Mouse (Mus musculus) liver, embryonic 11.5 days (tissue): ENCODE measurements at regions not wholly inside any gene's neighbourhood (a gene's known extent, or its start where the extent isn't known, plus 50 kb on each side); places are given as distances from the start of the nearest gene placed in this dataset.
A peak's percentile ranks its signal among the peaks of the same experiment; 100 is the strongest.

ENCODE experiments used
- ATAC-seq: fragments of 200-750 bp; cut with Nextera tagmentation; replicated peaks from 2 replicates; pipeline ENCODE4 v1.8.0; 2017; ENCODE audit warnings: moderate number of reproducible peaks, mild to moderate bottlenecking, moderate TSS enrichment, moderate library complexity; ENCODE audit not compliant: low FRiP score
- DNase-seq: peaks from one replicate; pipeline ENCODE4 v3.0.0-alpha.2; 2017; ENCODE audit warnings: low spot score
- H3K27ac ChIP-seq: fragments of 300-500 bp; sonication (generic); 2 replicates; pipeline ENCODE4 v1.5.1; 2014; ENCODE audit warnings: mild to moderate bottlenecking, low read depth, low read length, control low read depth
- H3K27me3 ChIP-seq: fragments of 300-500 bp; sonication (generic); replicated peaks from 2 replicates; pipeline ENCODE4 v1.6.1; 2014; ENCODE audit warnings: low read length, mixed read lengths; ENCODE audit not compliant: control insufficient read depth, insufficient read depth
- H3K36me3 ChIP-seq: fragments of 300-500 bp; sonication (generic); 2 replicates; pipeline ENCODE4 v1.6.1; 2014; ENCODE audit warnings: mild to moderate bottlenecking, low read length, moderate library complexity, mixed read lengths; ENCODE audit not compliant: control insufficient read depth, insufficient read depth
- H3K4me1 ChIP-seq: fragments of 300-500 bp; sonication (generic); replicated peaks from 2 replicates; pipeline ENCODE4 v1.6.1; 2014; ENCODE audit warnings: low read length, mixed read lengths; ENCODE audit not compliant: control insufficient read depth, insufficient read depth
- H3K4me2 ChIP-seq: fragments of 300-500 bp; sonication (generic); 2 replicates; pipeline ENCODE4 v1.6.1; 2014; ENCODE audit warnings: mild to moderate bottlenecking, control low read depth, moderate library complexity
- H3K4me3 ChIP-seq: fragments of 300-500 bp; sonication (generic); 2 replicates; pipeline ENCODE4 v1.5.1; 2014; ENCODE audit warnings: low read depth, low read length, control low read depth
- H3K9ac ChIP-seq: fragments of 300-500 bp; sonication (generic); 2 replicates; pipeline ENCODE4 v1.6.1; 2014; ENCODE audit warnings: low read depth, low read length, control low read depth
- H3K9me3 ChIP-seq: fragments of 300-500 bp; sonication (generic); 2 replicates; pipeline ENCODE4 v1.6.1; 2016; ENCODE audit warnings: low read length, inconsistent platforms, mixed read lengths; ENCODE audit not compliant: control insufficient read depth
- WGBS: fragments of 180-500 bp; shearing (Covaris S2); extraction: QIAGEN DNeasy Blood & Tissue Kit; methylation state at CpG from one replicate; pipeline ENCODE4 v1.1.7; 2014; 5-methylcytosine and 5-hydroxymethylcytosine counted together

- ATAC-seq = no peak
- Histone ChIP-seq H3K36me3 (no peaks in the 10 kb centered on the region), H3K4me1 (peaks cover 48% of the 10 kb centered on the region), H3K9ac (no peak overlapping the region), H3K27me3 (no peaks in the 10 kb centered on the region), H3K9me3 (no peaks in the 10 kb centered on the region), H3K4me3 (no peak overlapping the region), H3K27ac (peak overlapping the region; percentile 19), H3K4me2 (peak overlapping the region; percentile 1; the same call in 1 of the 2 replicates)
- 48% methylated on average over 1 of the region's 1 CpGs for WGBS
- no peak for DNase-seq
These were observed 83.8 kb upstream of the Bmp2k start for GRCm38 (mm10) chr5:96913711-96914110.

- no peak overlapping the region for H3K27ac ChIP-seq
- peaks cover 53% of the 10 kb centered on the region for H3K4me1 ChIP-seq
- H3K27me3 ChIP-seq = no peaks in the 10 kb centered on the region
- 56% methylated on average over 4 of the region's 4 CpGs for WGBS
- no peak overlapping the region for H3K4me3 ChIP-seq
- H3K4me2 ChIP-seq = no peak overlapping the region
- ATAC-seq (no peak), DNase-seq (no peak)
- no peak overlapping the region for H3K9ac ChIP-seq
- no peaks in the 10 kb centered on the region for H3K36me3 ChIP-seq
- no peaks in the 10 kb centered on the region for H3K9me3 ChIP-seq
These were observed 82.6 kb upstream of the Bmp2k start for GRCm38 (mm10) chr5:96914696-96915404.

- H3K9ac ChIP-seq = no peak overlapping the region
- H3K4me2 ChIP-seq = no peak overlapping the region
- H3K4me1 ChIP-seq = peaks cover 66% of the 10 kb centered on the region
- H3K4me3 ChIP-seq = no peak overlapping the region
- H3K9me3 ChIP-seq = no peaks in the 10 kb centered on the region
- DNase-seq = peak; percentile 20
- 72% methylated on average over 6 of the region's 6 CpGs for WGBS
- no peaks in the 10 kb centered on the region for H3K36me3 ChIP-seq
- peak overlapping the region; percentile 34 for H3K27ac ChIP-seq
- H3K27me3 ChIP-seq = no peaks in the 10 kb centered on the region
- ATAC-seq = no peak
These were observed 80.6 kb upstream of the Bmp2k start for GRCm38 (mm10) chr5:96916897-96917296.

- 62% methylated on average over 10 of the region's 10 CpGs for WGBS
- 0 out of 2 replicates have a peak overlapping the region, but pooled peaks have one; percentile 22 for H3K9ac ChIP-seq
- DNase-seq = no peak
These were observed 79.8 kb upstream of the Bmp2k start for GRCm38 (mm10) chr5:96917596-96918258.

GRCm38 (mm10) chr5:96919149-96919548 lies 78.3 kb upstream of the Bmp2k start:
- Histone ChIP-seq H3K36me3 (no peaks in the 10 kb centered on the region), H3K4me1 (peaks cover 57% of the 10 kb centered on the region), H3K4me2 (peak overlapping the region; percentile 45), H3K4me3 (no peak overlapping the region), H3K9me3 (no peaks in the 10 kb centered on the region), H3K27ac (peak overlapping the region; percentile 86), H3K27me3 (no peaks in the 10 kb centered on the region), H3K9ac (peak overlapping the region; percentile 54)
- DNase-seq = no peak
- 32% methylated on average over 6 of the region's 6 CpGs for WGBS
- peak; percentile 87 for ATAC-seq

More at GRCm38 (mm10) chr5:96917596-96918258, 79.8 kb upstream of the Bmp2k start:
- peaks cover 66% of the 10 kb centered on the region for H3K4me1 ChIP-seq
- ATAC-seq = no peak
- H3K27ac ChIP-seq = peak overlapping the region; percentile 44; the same call in 1 of the 2 replicates
- peak overlapping the region; percentile 25; the same call in 1 of the 2 replicates for H3K4me2 ChIP-seq
- H3K36me3 ChIP-seq = no peaks in the 10 kb centered on the region
- no peaks in the 10 kb centered on the region for H3K27me3 ChIP-seq
- no peaks in the 10 kb centered on the region for H3K9me3 ChIP-seq
- no peak overlapping the region for H3K4me3 ChIP-seq

GRCm38 (mm10) chr5:96921037-96921436 lies 76.5 kb upstream of the Bmp2k start:
- DNase-seq = no peak
- peaks cover 60% of the 10 kb centered on the region for H3K4me1 ChIP-seq
- H3K9me3 ChIP-seq = no peaks in the 10 kb centered on the region
- H3K9ac ChIP-seq = no peak overlapping the region; the same call in 1 of the 2 replicates
- H3K27me3 ChIP-seq = no peaks in the 10 kb centered on the region
- H3K27ac ChIP-seq = peak overlapping the region; percentile 81
- ATAC-seq = peak; percentile 90
- peak overlapping the region; percentile 49 for H3K4me2 ChIP-seq
- H3K36me3 ChIP-seq = no peaks in the 10 kb centered on the region
- 26% methylated on average over 6 of the region's 6 CpGs for WGBS
- H3K4me3 ChIP-seq = 0 out of 2 replicates have a peak overlapping the region, but pooled peaks have one; percentile 11

GRCm38 (mm10) chr5:96921511-96921910 lies 76.0 kb upstream of the Bmp2k start:
- Histone ChIP-seq H3K9ac (peak overlapping the region; percentile 56), H3K4me3 (0 out of 2 replicates have a peak overlapping the region, but pooled peaks have one; percentile 14)
- 33% methylated on average over 6 of the region's 6 CpGs for WGBS

GRCm38 (mm10) chr5:96921973-96922715 lies 75.3 kb upstream of the Bmp2k start:
- H3K4me3 ChIP-seq = 0 out of 2 replicates have a peak overlapping the region, but pooled peaks have one; percentile 14
- H3K4me1 ChIP-seq = peaks cover 52% of the 10 kb centered on the region
- DNase-seq (no peak), ATAC-seq (no peak)
- peak overlapping the region; percentile 81 for H3K27ac ChIP-seq
- peak overlapping the region; percentile 56 for H3K9ac ChIP-seq
- peak overlapping the region; percentile 49 for H3K4me2 ChIP-seq
- WGBS = 33% methylated on average over 11 of the region's 11 CpGs
- H3K9me3 ChIP-seq = no peaks in the 10 kb centered on the region
- H3K27me3 ChIP-seq = no peaks in the 10 kb centered on the region
- no peaks in the 10 kb centered on the region for H3K36me3 ChIP-seq

More at GRCm38 (mm10) chr5:96921511-96921910, 76.0 kb upstream of the Bmp2k start:
- peaks cover 58% of the 10 kb centered on the region for H3K4me1 ChIP-seq
- H3K27me3 ChIP-seq = no peaks in the 10 kb centered on the region
- no peak for ATAC-seq
- H3K4me2 ChIP-seq = peak overlapping the region; percentile 49
- peak overlapping the region; percentile 81 for H3K27ac ChIP-seq
- no peaks in the 10 kb centered on the region for H3K9me3 ChIP-seq
- no peaks in the 10 kb centered on the region for H3K36me3 ChIP-seq
- DNase-seq = no peak
